19 mouse cellular contexts compared by ENCODE assay signal in genomic region chr14:49091277-49091676, GRCm38 (mm10). TPM values are rescaled to one million over a fixed set of nuclear protein-coding genes. Genes with fewer than 3 reads are reported as not detected.
A peak's percentile ranks its signal among the peaks of the same experiment; 100 is the strongest.
DNase-seq lines count a peak whose midpoint lies in the region; ATAC-seq and TF ChIP-seq lines count a peak whose summit lies in the region.
"Had no signal": no experiment of that assay in that cellular context is flagged by ENCODE, and none has a peak within 500 bp of the region (broad histone marks: within the 10 kb centered on the region; RNA-seq: fewer than 3 reads in every experiment).

No protein-coding gene starts in this region.

- no peak for TF ChIP-seq CTCF in midbrain, postnatal 0 days (IDR thresholded peaks at IDR 0.05)

- H3K4me3 ChIP-seq in heart, embryonic 11.5 days (ENCODE audit: low read depth, low read length) = no peak overlapping the region
- H3K4me3 ChIP-seq in midbrain, embryonic 10.5 days = no peak overlapping the region
- H3K4me3 ChIP-seq in midbrain, postnatal 0 days (ENCODE audit: low read depth, low read length) = no peak overlapping the region
- H3K4me3 ChIP-seq: embryonic facial prominence, embryonic 13.5 days; embryonic facial prominence, embryonic 15.5 days; erythroblast, embryonic 14.5 days; forebrain, embryonic 13.5 days; forebrain, embryonic 15.5 days had no signal

- DNase-seq in heart, adult 11 months = peak; percentile 71
- no peak for DNase-seq in midbrain, embryonic 10.5 days (ENCODE audit: low spot score)
- no peak for DNase-seq in midbrain, postnatal 0 days (ENCODE audit: low spot score)
- DNase-seq: adrenal gland, adult 2 months; adrenal gland, postnatal 10 days; adrenal gland, postnatal 25 days; cerebellum, adult 11 months; cerebellum, adult 18-20 months; cerebellum, adult 8-10 months; cerebellum, adult 9-11 months; cerebellum, postnatal 14 days; cerebellum, postnatal 36 days; embryo, embryonic 11 days had no signal

- ATAC-seq in heart, embryonic 11.5 days (replicated peaks; ENCODE audit: insufficient number of reproducible peaks, low FRiP score, low TSS enrichment) = no peak
- ATAC-seq in midbrain, postnatal 0 days (ENCODE audit: low FRiP score) = no peak
- ATAC-seq: forebrain, embryonic 13.5 days; forebrain, embryonic 15.5 days had no signal

- no peaks in the 10 kb centered on the region for H3K4me1 ChIP-seq in heart, embryonic 11.5 days (ENCODE audit: control insufficient read depth, insufficient read depth, low read length)
- H3K4me1 ChIP-seq in midbrain, embryonic 10.5 days = peaks cover 89% of the 10 kb centered on the region
- no peaks in the 10 kb centered on the region for H3K4me1 ChIP-seq in midbrain, postnatal 0 days (ENCODE audit: insufficient read depth, low read length)
- H3K4me1 ChIP-seq: embryonic facial prominence, embryonic 13.5 days; embryonic facial prominence, embryonic 15.5 days; forebrain, embryonic 15.5 days had no signal

- H3K4me2 ChIP-seq in heart, embryonic 11.5 days = no peak overlapping the region
- H3K4me2 ChIP-seq in midbrain, postnatal 0 days (ENCODE audit: low read depth, low read length, poor library complexity, severe bottlenecking) = no peak overlapping the region
- H3K4me2 ChIP-seq: embryonic facial prominence, embryonic 13.5 days; embryonic facial prominence, embryonic 15.5 days; forebrain, embryonic 13.5 days; forebrain, embryonic 15.5 days had no signal

- 91% methylated on average over 4 of the region's 4 CpGs for WGBS in heart, embryonic 11.5 days (ENCODE audit: insufficient replicate concordance)
- WGBS in midbrain, embryonic 10.5 days = 48% methylated on average over 4 of the region's 4 CpGs
- 56% methylated on average over 4 of the region's 4 CpGs for WGBS in midbrain, postnatal 0 days

- H3K9me3 ChIP-seq in heart, embryonic 11.5 days (replicated peaks; ENCODE audit: control insufficient read depth, low read length) = no peaks in the 10 kb centered on the region
- no peaks in the 10 kb centered on the region for H3K9me3 ChIP-seq in midbrain, embryonic 10.5 days (replicated peaks)
- H3K9me3 ChIP-seq in midbrain, postnatal 0 days (ENCODE audit: low read length) = no peaks in the 10 kb centered on the region
- H3K9me3 ChIP-seq: embryonic facial prominence, embryonic 13.5 days; embryonic facial prominence, embryonic 15.5 days; forebrain, embryonic 13.5 days; forebrain, embryonic 15.5 days had no signal

- H3K36me3 ChIP-seq in heart, embryonic 11.5 days (ENCODE audit: control insufficient read depth, insufficient read depth, low read length) = no peaks in the 10 kb centered on the region
- peaks cover 8% of the 10 kb centered on the region for H3K36me3 ChIP-seq in midbrain, embryonic 10.5 days
- no peaks in the 10 kb centered on the region; the same call in 1 of the 2 replicates for H3K36me3 ChIP-seq in midbrain, postnatal 0 days (ENCODE audit: insufficient read depth, low read length)

- H3K27me3 ChIP-seq in heart, embryonic 11.5 days (ENCODE audit: control insufficient read depth, insufficient read depth, low read length) = no peaks in the 10 kb centered on the region
- H3K27me3 ChIP-seq in midbrain, embryonic 10.5 days (ENCODE audit: low read depth, poor library complexity, severe bottlenecking) = peaks cover 14% of the 10 kb centered on the region
- H3K27me3 ChIP-seq in midbrain, postnatal 0 days (ENCODE audit: insufficient read depth, low read length) = no peaks in the 10 kb centered on the region
- H3K27me3 ChIP-seq: embryonic facial prominence, embryonic 13.5 days; embryonic facial prominence, embryonic 15.5 days; forebrain, embryonic 13.5 days; forebrain, embryonic 15.5 days had no signal

- no peak overlapping the region for H3K27ac ChIP-seq in heart, embryonic 11.5 days (ENCODE audit: low read depth, low read length)
- peak overlapping the region; percentile 72 for H3K27ac ChIP-seq in midbrain, embryonic 10.5 days (replicated peaks)
- H3K27ac ChIP-seq in midbrain, postnatal 0 days (ENCODE audit: low read depth, low read length) = no peak overlapping the region
- H3K27ac ChIP-seq: embryonic facial prominence, embryonic 13.5 days; embryonic facial prominence, embryonic 15.5 days; forebrain, embryonic 13.5 days; forebrain, embryonic 15.5 days had no signal

- H3K9ac ChIP-seq in heart, embryonic 11.5 days (ENCODE audit: low read depth, low read length) = no peak overlapping the region
- no peak overlapping the region for H3K9ac ChIP-seq in midbrain, postnatal 0 days (replicated peaks; ENCODE audit: low read length, poor library complexity, severe bottlenecking)
- H3K9ac ChIP-seq: embryonic facial prominence, embryonic 13.5 days; embryonic facial prominence, embryonic 15.5 days; forebrain, embryonic 13.5 days; forebrain, embryonic 15.5 days had no signal

RNA-seq across cellular contexts. Expression of gene Exoc5, which starts 24.8 kb away (rescaled TPM):
- 44.6 and 50.5 TPM in 2 replicates for polyA plus RNA-seq in heart, embryonic 11.5 days (2014; fragmentation: Nextera tagmentation; extraction: Ambion mirVana)
- 78.4 and 87.4 TPM in 2 replicates for polyA plus RNA-seq in midbrain, embryonic 10.5 days (2016; fragmentation: Nextera tagmentation; extraction: Ambion mirVana)
- total RNA-seq in midbrain, postnatal 0 days (2014; rRNA removed) = 59.5 and 91.5 TPM in 2 replicates
- 42.6 and 47.2 TPM in 2 replicates for polyA plus RNA-seq in midbrain, postnatal 0 days (2015; fragmentation: Nextera tagmentation; extraction: Ambion mirVana)

RNA-seq across cellular contexts. Expression of gene Ap5m1, which starts 25.4 kb away (rescaled TPM):
- 23.6 and 26.0 TPM in 2 replicates for polyA plus RNA-seq in heart, embryonic 11.5 days (2014; fragmentation: Nextera tagmentation; extraction: Ambion mirVana)
- 34.2 and 34.7 TPM in 2 replicates for polyA plus RNA-seq in midbrain, embryonic 10.5 days (2016; fragmentation: Nextera tagmentation; extraction: Ambion mirVana)
- 23.1 and 27.1 TPM in 2 replicates for total RNA-seq in midbrain, postnatal 0 days (2014; rRNA removed)
- polyA plus RNA-seq in midbrain, postnatal 0 days (2015; fragmentation: Nextera tagmentation; extraction: Ambion mirVana) = 15.2 and 16.1 TPM in 2 replicates
